12 mouse cellular contexts compared by ENCODE assay signal in genomic region chr13:52331068-52331467, GRCm38 (mm10).
A peak's percentile ranks its signal among the peaks of the same experiment; 100 is the strongest.
DNase-seq lines count a peak whose midpoint lies in the region.
"Had no signal": no experiment of that assay in that cellular context is flagged by ENCODE, and none has a peak within 500 bp of the region (broad histone marks: within the 10 kb centered on the region; RNA-seq: fewer than 3 reads in every experiment).

No protein-coding gene starts in this region.

- H3K4me1 ChIP-seq in forebrain, embryonic 10.5 days: 0 out of 2 replicates have a peak, but pooled peaks cover 3% of the 10 kb centered on the region
- H3K4me1 ChIP-seq: limb, embryonic 15.5 days; midbrain, embryonic 10.5 days had no signal

- no peak overlapping the region for H3K27ac ChIP-seq in forebrain, embryonic 10.5 days
- H3K27ac ChIP-seq: limb, embryonic 15.5 days; midbrain, embryonic 10.5 days had no signal

- WGBS in forebrain, embryonic 10.5 days: 92% methylated on average over 5 of the region's 5 CpGs

- no peak overlapping the region for H3K4me3 ChIP-seq in forebrain, embryonic 10.5 days
- H3K4me3 ChIP-seq: limb, embryonic 15.5 days; midbrain, embryonic 10.5 days had no signal

- intact Hi-C loops in left cerebral cortex, postnatal 36 days (cut with DNase I): no loop called here

- no peaks in the 10 kb centered on the region for H3K36me3 ChIP-seq in forebrain, embryonic 10.5 days (replicated peaks)
- H3K36me3 ChIP-seq: limb, embryonic 15.5 days; midbrain, embryonic 10.5 days had no signal

- DNase-seq in spleen, postnatal 36 days (ENCODE audit: low spot score in 2 of 2): peak; percentile 30 to 31
- no peak for DNase-seq in spleen, postnatal 4 days (ENCODE audit: low spot score in 2 of 2)
- DNase-seq in cerebellum, postnatal 36 days: peak; percentile 75 to 77
- DNase-seq in left cerebral cortex, postnatal 36 days (ENCODE audit: low spot score in 2 of 2): peak; percentile 46 to 67
- DNase-seq in thymus, postnatal 4 days: peak; percentile 69
- no peak for DNase-seq in forebrain, embryonic 10.5 days (ENCODE audit: extremely low spot score, low spot score)
- no peak for DNase-seq in heart, adult 11 months
- no peak for DNase-seq in heart, postnatal 4 days
- DNase-seq: adrenal gland, postnatal 36 days; kidney, adult 11 months had no signal

- no peaks in the 10 kb centered on the region for H3K9me3 ChIP-seq in forebrain, embryonic 10.5 days
- H3K9me3 ChIP-seq: limb, embryonic 15.5 days; midbrain, embryonic 10.5 days had no signal

- H3K27me3 ChIP-seq in forebrain, embryonic 10.5 days (ENCODE audit: poor library complexity, severe bottlenecking): no peaks in the 10 kb centered on the region
- H3K27me3 ChIP-seq: limb, embryonic 15.5 days had no signal

Comparison
In these comparisons a context has a peak if more than half of its experiments do, and no peak if none do; other contexts are left out.
1. DNase-seq: peak in spleen, postnatal 36 days (2 of 2), cerebellum, postnatal 36 days (2 of 2), left cerebral cortex, postnatal 36 days (2 of 2) and thymus, postnatal 4 days (single experiment); none in spleen, postnatal 4 days (0 of 2), forebrain, embryonic 10.5 days (single experiment), heart, adult 11 months (single experiment) and heart, postnatal 4 days (single experiment).